Mouse (Mus musculus): ENCODE measurements around the gene 1110002E22Rik. TPM values are rescaled to one million over a fixed set of nuclear protein-coding genes. Genes with fewer than 3 reads are reported as not detected.

The 1110002E22Rik gene
- polyA plus RNA-seq, 1 experiment = not detected

DNA sequence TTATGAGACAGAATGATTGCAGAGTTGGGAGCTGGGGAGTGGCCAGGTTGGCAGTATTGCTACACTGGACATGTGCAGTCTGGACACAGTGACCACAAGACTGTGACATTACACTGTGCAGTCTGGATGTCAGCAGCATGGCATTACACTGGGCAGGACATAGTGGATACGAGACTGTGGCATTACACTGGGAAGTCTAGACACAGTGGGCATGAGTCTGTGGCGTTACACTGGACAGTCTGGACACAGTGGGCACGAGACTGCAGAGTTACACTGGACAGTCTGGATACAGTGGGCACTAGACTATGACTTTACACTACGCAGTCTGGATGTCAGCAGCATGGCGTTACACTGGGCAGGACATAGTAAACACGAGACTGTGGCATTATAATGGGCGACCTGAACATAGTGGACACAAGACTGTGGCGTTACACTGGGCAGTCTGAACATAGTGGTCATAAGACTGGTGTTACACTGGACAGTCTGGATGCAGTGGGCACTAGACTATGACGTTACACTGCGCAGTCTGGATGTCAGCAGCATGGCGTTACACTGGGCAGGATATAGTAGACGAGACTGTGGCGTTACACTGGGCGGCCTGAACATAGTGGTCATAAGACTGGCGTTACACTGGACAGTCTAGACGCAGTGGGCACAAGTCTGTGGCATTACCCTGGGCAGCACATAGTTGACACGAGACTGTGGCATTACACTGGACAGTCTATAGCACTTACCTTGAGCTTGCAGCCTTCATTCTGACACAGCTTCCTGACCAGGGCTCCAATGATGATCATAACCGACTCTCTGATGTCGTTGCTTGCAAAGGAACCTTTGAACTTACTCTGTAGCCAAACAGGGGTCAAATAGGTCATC is 46.3 kb downstream of the 1110002E22Rik start:
- H3K4me3 ChIP-seq (ENCODE audit: insufficient read depth, low read depth, low read length) = no peak overlapping the region
- no peak overlapping the region for H3K27ac ChIP-seq (ENCODE audit: insufficient read depth, low read depth, low read length)
- 94% methylated on average over 19 of the region's 19 CpGs for WGBS
- no peaks in the 10 kb centered on the region for H3K4me1 ChIP-seq (ENCODE audit: control insufficient read depth, insufficient read depth, low read length)
- TF ChIP-seq POLR2A (IDR thresholded peaks at IDR 0.05; ENCODE audit: insufficient read depth, low read depth, low read length) (no peak), CTCF (IDR thresholded peaks at IDR 0.05; ENCODE audit: insufficient read depth, low read depth, low read length) (no peak)

GRCm38 (mm10) chr3:138114106-138114505 is 49.3 kb downstream of the 1110002E22Rik start:
- WGBS = 80% methylated on average over 17 of the region's 17 CpGs
- H3K27ac ChIP-seq (ENCODE audit: insufficient read depth, low read depth, low read length) = no peak overlapping the region
- H3K4me1 ChIP-seq (ENCODE audit: control insufficient read depth, insufficient read depth, low read length) = no peaks in the 10 kb centered on the region
- no peak overlapping the region for H3K4me3 ChIP-seq (ENCODE audit: insufficient read depth, low read depth, low read length)
- TF ChIP-seq CTCF (IDR thresholded peaks at IDR 0.05; ENCODE audit: insufficient read depth, low read depth, low read length) = no peak

DNA sequence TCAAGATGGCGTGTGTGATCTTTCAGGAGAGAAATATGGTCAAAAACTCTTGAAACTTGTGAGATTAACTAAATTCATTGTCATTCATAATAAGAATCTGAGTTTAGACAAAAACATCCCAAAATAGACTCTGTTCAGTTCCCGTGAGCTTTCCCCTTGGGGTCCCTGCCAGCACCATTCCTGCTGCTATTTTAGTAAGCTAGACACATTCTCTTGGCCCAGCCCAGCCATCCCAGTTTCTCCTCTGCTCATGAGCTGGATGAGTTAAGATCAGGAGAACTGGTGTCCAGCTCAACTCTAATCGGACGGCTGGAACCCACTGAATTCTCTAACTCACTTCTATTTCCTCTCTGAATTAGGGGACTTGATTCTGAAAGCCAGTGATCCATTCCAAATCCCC is 52.0 kb downstream of the 1110002E22Rik start:
- WGBS = 75% methylated on average over 4 of the region's 4 CpGs
- Histone ChIP-seq H3K4me3 (ENCODE audit: insufficient read depth, low read depth, low read length) (no peak overlapping the region), H3K27ac (ENCODE audit: insufficient read depth, low read depth, low read length) (no peak overlapping the region), H3K4me1 (ENCODE audit: control insufficient read depth, insufficient read depth, low read length) (no peaks in the 10 kb centered on the region)
- TF ChIP-seq POLR2A (IDR thresholded peaks at IDR 0.05; ENCODE audit: insufficient read depth, low read depth, low read length) (no peak), CTCF (IDR thresholded peaks at IDR 0.05; ENCODE audit: insufficient read depth, low read depth, low read length) (no peak)

DNA sequence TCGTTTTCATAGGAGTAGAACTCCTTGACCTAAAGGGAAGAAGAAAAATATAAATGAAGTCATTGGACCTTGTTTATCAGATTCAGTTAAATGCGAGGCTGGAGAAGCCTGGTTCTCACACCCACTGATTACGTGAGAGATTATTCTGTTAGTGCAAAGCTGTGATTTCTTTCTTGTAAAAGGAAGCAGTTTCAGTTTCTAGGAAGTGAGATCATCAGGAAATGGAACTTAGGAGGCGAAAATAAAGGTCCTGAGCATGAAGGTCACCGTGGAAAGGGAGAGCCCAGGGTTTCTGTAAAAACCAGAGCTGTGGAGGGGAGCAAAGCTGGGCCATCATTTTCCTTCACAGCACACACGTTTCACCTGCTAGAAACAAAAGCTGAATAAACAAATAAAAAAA is 53.5 kb downstream of the 1110002E22Rik start:
- TF ChIP-seq CTCF (IDR thresholded peaks at IDR 0.05; ENCODE audit: insufficient read depth, low read depth, low read length) = no peak
- TF ChIP-seq POLR2A (IDR thresholded peaks at IDR 0.05; ENCODE audit: insufficient read depth, low read depth, low read length) = no peak
- H3K4me1 ChIP-seq (ENCODE audit: control insufficient read depth, insufficient read depth, low read length) = no peaks in the 10 kb centered on the region
- H3K4me3 ChIP-seq (ENCODE audit: insufficient read depth, low read depth, low read length) = no peak overlapping the region
- H3K27ac ChIP-seq (ENCODE audit: insufficient read depth, low read depth, low read length) = no peak overlapping the region
- 55% methylated on average over 6 of the region's 6 CpGs for WGBS

DNA sequence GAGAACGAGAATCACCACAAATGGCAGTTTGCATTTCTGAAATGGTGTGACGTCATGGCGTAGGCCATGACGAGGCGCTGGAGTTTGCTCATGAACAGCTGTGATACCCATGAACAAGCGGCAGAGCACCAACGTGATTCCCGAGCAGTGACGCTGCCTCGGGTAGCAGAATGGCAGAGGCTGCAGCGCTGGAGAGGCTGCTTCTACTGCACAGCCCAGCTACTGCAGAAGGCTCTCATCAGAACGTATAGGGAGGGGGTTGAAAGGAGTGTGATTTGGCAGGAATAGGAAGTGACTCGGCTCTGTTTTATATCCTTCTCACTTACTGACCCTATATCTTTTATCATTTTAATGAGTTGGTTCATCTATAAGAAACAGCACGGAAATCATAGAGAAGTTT is 54.0 kb downstream of the 1110002E22Rik start:
- Histone ChIP-seq H3K4me3 (ENCODE audit: insufficient read depth, low read depth, low read length) (no peak overlapping the region), H3K4me1 (ENCODE audit: control insufficient read depth, insufficient read depth, low read length) (no peaks in the 10 kb centered on the region), H3K27ac (ENCODE audit: insufficient read depth, low read depth, low read length) (no peak overlapping the region)
- WGBS = 68% methylated on average over 14 of the region's 14 CpGs
- no peak for TF ChIP-seq POLR2A (IDR thresholded peaks at IDR 0.05; ENCODE audit: insufficient read depth, low read depth, low read length)
- TF ChIP-seq CTCF (IDR thresholded peaks at IDR 0.05; ENCODE audit: insufficient read depth, low read depth, low read length) = no peak

- H3K27ac ChIP-seq (ENCODE audit: insufficient read depth, low read depth, low read length) = no peak overlapping the region
- 94% methylated on average over 16 of the region's 16 CpGs for WGBS
- TF ChIP-seq CTCF (IDR thresholded peaks at IDR 0.05; ENCODE audit: insufficient read depth, low read depth, low read length) (no peak), POLR2A (IDR thresholded peaks at IDR 0.05; ENCODE audit: insufficient read depth, low read depth, low read length) (no peak)
Measured at GRCm38 (mm10) chr3:138119444-138120105, 54.7 kb downstream of the 1110002E22Rik start.

GRCm38 (mm10) chr3:138121461-138121860 is 56.6 kb downstream of the 1110002E22Rik start:
- TF ChIP-seq POLR2A (IDR thresholded peaks at IDR 0.05; ENCODE audit: insufficient read depth, low read depth, low read length) (no peak), CTCF (IDR thresholded peaks at IDR 0.05; ENCODE audit: insufficient read depth, low read depth, low read length) (no peak)
- no peak overlapping the region for H3K4me3 ChIP-seq (ENCODE audit: insufficient read depth, low read depth, low read length)
- 92% methylated on average over 2 of the region's 2 CpGs for WGBS
- H3K4me1 ChIP-seq (ENCODE audit: control insufficient read depth, insufficient read depth, low read length) = no peaks in the 10 kb centered on the region
- no peak overlapping the region for H3K27ac ChIP-seq (ENCODE audit: insufficient read depth, low read depth, low read length)

More at GRCm38 (mm10) chr3:138119444-138120105, 54.7 kb downstream of the 1110002E22Rik start:
- no peak overlapping the region for H3K4me3 ChIP-seq (ENCODE audit: insufficient read depth, low read depth, low read length)
- no peaks in the 10 kb centered on the region for H3K4me1 ChIP-seq (ENCODE audit: control insufficient read depth, insufficient read depth, low read length)

DNA sequence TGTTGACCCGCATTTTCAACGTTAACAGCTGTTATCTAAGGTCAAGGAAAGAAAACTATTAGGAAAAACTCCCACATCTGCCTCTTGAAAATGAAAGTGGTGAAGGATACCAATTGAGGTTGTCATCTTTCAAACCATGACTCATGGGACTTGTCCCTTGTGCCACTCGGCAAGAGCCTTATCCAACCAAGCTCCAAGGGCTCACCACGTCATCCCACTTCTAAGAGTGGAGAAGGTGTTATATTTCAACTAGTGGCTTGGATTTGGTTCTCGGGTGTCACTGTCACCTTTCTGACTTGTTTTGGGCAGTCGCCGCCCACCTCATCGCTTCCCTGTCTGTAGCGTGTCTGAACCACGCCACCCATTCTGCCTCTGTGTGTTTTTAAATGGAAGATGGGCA is 59.0 kb downstream of the 1110002E22Rik start:
- H3K4me1 ChIP-seq (ENCODE audit: control insufficient read depth, insufficient read depth, low read length) = no peaks in the 10 kb centered on the region
- no peak overlapping the region for H3K27ac ChIP-seq (ENCODE audit: insufficient read depth, low read depth, low read length)
- TF ChIP-seq POLR2A (IDR thresholded peaks at IDR 0.05; ENCODE audit: insufficient read depth, low read depth, low read length) (no peak), CTCF (IDR thresholded peaks at IDR 0.05; ENCODE audit: insufficient read depth, low read depth, low read length) (no peak)
- H3K4me3 ChIP-seq (ENCODE audit: insufficient read depth, low read depth, low read length) = no peak overlapping the region
- 96% methylated on average over 10 of the region's 10 CpGs for WGBS

GRCm38 (mm10) chr3:138129110-138129509 is 64.3 kb downstream of the 1110002E22Rik start:
- TF ChIP-seq POLR2A (IDR thresholded peaks at IDR 0.05; ENCODE audit: insufficient read depth, low read depth, low read length) = no peak
- TF ChIP-seq CTCF (IDR thresholded peaks at IDR 0.05; ENCODE audit: insufficient read depth, low read depth, low read length) = no peak
- Histone ChIP-seq H3K4me3 (ENCODE audit: insufficient read depth, low read depth, low read length) (no peak overlapping the region), H3K4me1 (ENCODE audit: control insufficient read depth, insufficient read depth, low read length) (no peaks in the 10 kb centered on the region), H3K27ac (ENCODE audit: insufficient read depth, low read depth, low read length) (no peak overlapping the region)
- WGBS = 96% methylated on average over 6 of the region's 6 CpGs

All from olfactory bulb, adult 2 months (tissue).